Mouse (Mus musculus) heart, postnatal 36 days (tissue): ENCODE measurements at regions not wholly inside any gene's neighbourhood (a gene's known extent, or its start where the extent isn't known, plus 50 kb on each side); places are given as distances from the start of the nearest gene placed in this dataset.
A peak's percentile ranks its signal among the peaks of the same experiment; 100 is the strongest.

Source experiments
- DNase-seq, 2 experiments: peaks; one replicate each; pipeline ENCODE4 v3.0.0; 2021 to 2022
- intact Hi-C: fragments of 180-260 bp; cut with DNase I; formaldehyde crosslinking; loops from one replicate; pipeline ENCODE4 v1.15.1; 2025

GRCm38 (mm10) chr8:90642392-90642791 is 174.8 kb downstream of the Gm19935 start:
- intact Hi-C loops = no loop called here
- DNase-seq = no peak

- no peak for DNase-seq
- intact Hi-C loops = no loop called here
These were observed 180.4 kb downstream of the Gm19935 start for GRCm38 (mm10) chr8:90636770-90637169.

DNA sequence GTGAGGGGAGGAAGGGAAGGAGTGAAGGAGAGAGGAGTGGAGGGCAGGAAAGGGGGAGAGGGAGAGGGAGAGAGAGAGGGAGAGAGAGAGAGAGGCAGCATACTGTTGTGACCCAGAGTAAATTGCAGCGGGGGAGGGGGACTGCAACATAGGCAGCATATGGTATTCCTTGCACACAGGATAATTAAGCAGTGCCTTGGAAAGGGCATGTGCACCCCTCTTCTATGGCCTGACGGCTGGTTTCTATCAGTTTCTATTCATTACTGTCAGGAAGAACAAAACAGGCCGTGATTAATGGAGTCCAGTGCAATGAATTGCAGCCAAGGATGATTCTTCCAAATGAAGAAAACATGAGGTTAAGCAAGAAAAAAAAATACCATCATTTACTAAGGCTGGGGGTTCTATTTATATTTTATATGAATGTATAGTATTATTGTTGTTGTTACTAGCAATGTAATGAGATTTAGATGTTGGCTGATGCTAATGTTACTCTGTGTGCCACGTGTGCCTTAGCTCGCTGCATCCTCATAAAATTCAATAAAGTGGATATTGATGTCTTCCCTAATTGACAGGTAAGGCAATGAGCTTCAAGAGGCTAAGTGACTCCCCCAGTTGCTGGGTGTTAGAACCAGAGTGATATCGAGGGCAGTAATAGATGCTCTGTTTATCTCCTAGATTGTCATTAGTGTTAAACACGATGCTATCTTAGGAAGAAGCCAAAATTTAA is 181.3 kb downstream of the Gm19935 start:
- DNase-seq = no peak
- intact Hi-C loops = no loop called here

- DNase-seq = no peak
These were observed 186.4 kb downstream of the Gm19935 start for GRCm38 (mm10) chr8:90630796-90631195.

DNA sequence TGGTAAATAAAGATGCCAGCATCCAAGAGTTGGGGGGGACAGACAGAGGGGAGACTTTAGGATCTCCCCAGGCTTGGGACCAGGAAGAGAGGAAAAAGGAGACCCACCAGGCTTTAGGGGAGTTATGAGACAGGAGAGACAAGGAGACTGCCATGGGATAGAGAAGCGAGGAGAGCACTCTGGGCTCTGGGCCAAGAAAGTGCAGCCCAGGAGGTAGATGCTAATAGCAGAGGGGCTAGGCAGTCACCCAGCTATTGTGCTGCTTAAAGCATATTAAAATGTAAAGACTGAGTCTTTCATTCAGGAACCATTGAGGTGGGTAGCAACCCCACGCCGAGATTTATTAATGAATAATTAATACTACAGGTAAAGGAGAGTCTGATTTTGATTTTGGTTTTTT is 208.8 kb downstream of the Gm19935 start:
- intact Hi-C loops = no loop called here
- DNase-seq = no peak

More at GRCm38 (mm10) chr8:90630796-90631195, 186.4 kb downstream of the Gm19935 start:
- intact Hi-C loops = no loop called here

DNA sequence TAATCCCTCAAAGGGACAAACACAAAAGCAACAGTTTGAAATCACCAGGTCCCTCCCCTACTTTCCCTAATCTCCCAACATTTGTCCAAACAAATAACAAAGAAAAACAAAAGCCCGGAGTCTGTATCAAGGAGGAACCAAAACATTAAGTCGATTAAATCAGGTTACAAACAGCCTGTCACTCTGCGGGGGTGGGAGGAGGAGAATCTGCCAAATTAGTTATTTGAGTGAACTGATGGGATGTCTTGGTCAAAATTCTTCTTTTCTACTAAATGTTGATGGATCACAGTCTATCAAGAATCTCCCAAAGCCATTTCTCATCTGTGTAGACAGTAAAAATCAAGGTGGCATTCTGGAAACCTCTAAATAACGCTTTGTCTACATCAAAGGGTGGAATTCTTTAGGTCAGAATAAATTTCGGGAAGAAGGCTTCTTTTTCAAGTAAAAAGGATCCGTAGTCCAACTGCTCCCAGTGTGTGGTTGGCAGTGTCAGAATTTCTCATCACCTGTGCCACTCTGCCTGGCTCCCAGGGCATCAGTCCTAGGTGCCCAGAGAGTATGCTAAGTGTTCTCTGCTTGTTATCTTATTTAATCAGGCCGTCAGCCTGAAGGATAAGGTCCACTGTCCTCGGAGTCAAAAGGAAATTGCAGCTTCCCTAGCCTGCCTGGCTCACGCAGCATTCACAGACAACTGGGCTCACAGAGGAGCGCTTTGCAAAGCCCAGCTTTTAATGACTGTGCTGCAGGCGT is 216.1 kb downstream of the Gm19935 start:
- intact Hi-C loops = no loop called here
- DNase-seq = no peak

GRCm38 (mm10) chr8:90597376-90597775 is 219.8 kb downstream of the Gm19935 start:
- peak; percentile 24 to 43 for DNase-seq
- intact Hi-C loops = loop anchor here (5.0 kb wide), 1 partner anchor 60 kb away; no protein-coding TSS in a partner anchor

DNA sequence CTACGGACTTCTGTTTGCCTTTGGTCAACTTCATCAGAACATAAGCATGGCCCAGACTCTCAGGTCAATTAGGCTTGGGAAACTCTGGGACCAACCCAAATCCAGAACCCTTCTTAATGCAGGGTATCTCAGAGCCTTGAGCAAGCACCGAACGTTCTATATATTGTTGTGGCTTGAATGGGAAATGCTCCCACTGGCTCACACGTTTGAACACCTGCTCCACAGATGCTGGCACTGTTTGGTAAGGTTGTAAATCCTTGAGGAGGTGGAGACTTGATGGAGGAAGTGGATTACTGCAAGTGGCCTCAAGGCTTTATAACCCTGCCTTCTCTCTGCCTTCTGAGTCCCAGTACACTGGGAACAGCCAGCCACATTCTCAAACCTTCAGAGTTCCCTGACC is 231.3 kb upstream of the Tox3 start:
- intact Hi-C loops = no loop called here
- DNase-seq = no peak

DNA sequence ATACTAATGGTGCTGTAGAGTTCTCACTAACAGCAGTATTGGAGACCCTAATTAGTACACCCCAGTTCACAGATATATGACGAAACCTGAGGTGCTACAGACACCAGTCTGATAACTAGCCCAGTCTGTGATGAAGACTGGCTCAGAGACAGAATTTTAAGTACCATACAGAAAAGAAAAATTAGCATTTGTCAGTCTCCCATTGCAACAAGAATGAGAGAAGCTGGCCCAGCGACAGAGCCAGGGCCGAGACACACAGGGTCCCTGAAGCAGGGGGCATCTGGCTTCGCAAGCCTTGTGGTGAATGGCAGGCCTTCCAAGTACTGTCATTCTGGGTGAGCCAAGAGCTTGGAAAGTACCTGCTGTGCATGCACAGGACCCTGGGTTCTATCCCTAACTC is 228.8 kb upstream of the Tox3 start:
- DNase-seq = no peak
- intact Hi-C loops = no loop called here

GRCm38 (mm10) chr8:90574676-90575075 is 226.5 kb upstream of the Tox3 start:
- no peak for DNase-seq
- intact Hi-C loops = no loop called here

GRCm38 (mm10) chr8:90556079-90556427 is 207.9 kb upstream of the Tox3 start:
- intact Hi-C loops = no loop called here
- DNase-seq = no peak

GRCm38 (mm10) chr8:90555415-90556078 is 207.4 kb upstream of the Tox3 start:
- no peak for DNase-seq
- intact Hi-C loops = no loop called here

- intact Hi-C loops = no loop called here
These were observed 199.1 kb upstream of the Tox3 start for GRCm38 (mm10) chr8:90547276-90547675.

DNA sequence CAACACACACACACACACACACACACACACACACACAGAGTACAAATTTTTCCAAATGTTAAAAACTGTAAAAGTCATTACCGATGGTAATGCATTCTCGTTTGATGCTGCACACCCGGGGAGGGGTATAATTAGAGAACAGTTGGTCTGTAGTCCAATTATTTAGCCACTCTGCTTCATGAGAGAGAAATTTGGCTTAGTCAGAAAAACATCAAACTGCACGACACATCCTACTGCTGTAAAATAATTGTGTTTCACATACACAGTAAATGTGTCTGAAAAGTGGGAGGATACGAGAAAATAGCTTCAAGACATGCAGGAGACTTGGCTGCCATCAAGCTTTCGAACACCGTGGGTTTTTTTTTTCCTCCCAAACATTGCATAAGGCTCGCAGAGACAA is 194.5 kb upstream of the Tox3 start:
- intact Hi-C loops = no loop called here
- no peak for DNase-seq

More at GRCm38 (mm10) chr8:90547276-90547675, 199.1 kb upstream of the Tox3 start:
- DNase-seq = no peak

- intact Hi-C loops = no loop called here
- no peak for DNase-seq
These were observed 188.1 kb upstream of the Tox3 start for GRCm38 (mm10) chr8:90536196-90536640.

DNA sequence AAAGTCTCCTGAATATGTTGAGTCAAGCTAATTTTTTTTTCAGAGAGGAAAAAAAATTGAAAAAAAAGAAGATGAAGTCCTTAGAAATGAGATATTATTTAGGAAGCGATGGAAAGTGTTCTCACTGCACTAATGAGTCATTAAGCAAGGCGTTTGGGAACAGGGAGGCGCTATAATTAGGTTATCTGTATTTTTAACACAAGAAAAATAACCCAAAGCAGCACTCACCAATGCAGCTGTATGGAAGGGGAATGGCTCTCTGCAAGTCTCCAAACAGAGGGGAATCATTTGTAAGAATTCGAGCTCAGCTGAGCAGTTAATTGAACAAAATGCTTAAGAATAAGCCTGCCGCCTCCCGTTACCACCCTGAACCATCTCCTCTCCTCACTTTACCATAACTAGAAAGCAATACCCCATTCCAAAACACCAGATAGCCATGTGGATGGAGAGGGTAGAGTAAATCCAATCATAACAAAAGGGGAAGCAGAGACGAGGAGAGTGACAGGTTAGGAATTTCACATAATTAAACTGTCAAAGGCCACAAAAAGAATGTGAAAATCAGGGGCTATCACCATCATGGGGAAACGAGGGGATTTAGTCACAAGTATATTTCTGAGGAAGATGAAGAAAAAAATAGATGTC is 187.5 kb upstream of the Tox3 start:
- intact Hi-C loops = no loop called here
- DNase-seq = no peak

- intact Hi-C loops = no loop called here
- no peak for DNase-seq
These were observed 173.2 kb upstream of the Tox3 start for GRCm38 (mm10) chr8:90521393-90521792.

- intact Hi-C loops = no loop called here
- no peak for DNase-seq
These were observed 172.0 kb upstream of the Tox3 start for GRCm38 (mm10) chr8:90520186-90520585.

- intact Hi-C loops = no loop called here
- no peak for DNase-seq
These were observed 171.4 kb upstream of the Tox3 start for GRCm38 (mm10) chr8:90519567-90519966.

DNA sequence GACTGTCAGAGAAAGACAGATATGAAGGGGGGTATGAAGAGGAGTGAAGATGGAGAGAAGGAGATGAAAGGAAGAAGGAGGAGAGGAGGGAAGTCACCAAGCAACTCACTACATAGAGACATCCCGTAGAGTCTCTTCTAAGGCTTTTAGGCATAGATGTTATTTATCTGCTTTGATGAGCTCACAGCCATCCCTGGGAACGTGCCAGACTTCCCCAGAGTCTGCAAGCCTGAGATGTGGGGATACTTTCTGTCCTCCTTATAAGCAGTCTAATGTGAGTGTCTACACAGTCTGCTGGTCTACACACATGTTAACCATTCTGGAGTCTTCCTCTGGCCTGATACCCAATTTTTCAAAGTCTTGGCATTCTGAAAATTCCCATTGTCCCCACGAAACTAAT is 166.0 kb upstream of the Tox3 start:
- DNase-seq = no peak
- intact Hi-C loops = no loop called here

- intact Hi-C loops = no loop called here
- no peak for DNase-seq
These were observed 165.5 kb upstream of the Tox3 start for GRCm38 (mm10) chr8:90513601-90514000.
